In genomic region chr2:168809895-168810294, GRCm38 (mm10) we compare ENCODE assay signal across 11 mouse cellular contexts. TPM values are rescaled to one million over a fixed set of nuclear protein-coding genes. Genes with fewer than 3 reads are reported as not detected.
DNase-seq lines count a peak whose midpoint lies in the region; ATAC-seq lines count a peak whose summit lies in the region.
"Had no signal": no experiment of that assay in that cellular context is flagged by ENCODE, and none has a peak within 500 bp of the region (broad histone marks: within the 10 kb centered on the region; RNA-seq: fewer than 3 reads in every experiment).

No protein-coding gene starts in this region.

- H3K9ac ChIP-seq in forebrain, embryonic 16.5 days (replicated peaks; ENCODE audit: low read depth, low read length): no peak overlapping the region

- no peaks in the 10 kb centered on the region for H3K36me3 ChIP-seq in forebrain, embryonic 16.5 days (ENCODE audit: control insufficient read depth, insufficient read depth)
- H3K36me3 ChIP-seq: G1E had no signal

- no peaks in the 10 kb centered on the region for H3K9me3 ChIP-seq in forebrain, embryonic 16.5 days (ENCODE audit: control insufficient read depth, low read length)

- H3K4me2 ChIP-seq in forebrain, embryonic 16.5 days (ENCODE audit: low read length): peak overlapping the region; percentile 16; the same call in 1 of the 2 replicates

- H3K27ac ChIP-seq in forebrain, embryonic 16.5 days (ENCODE audit: low read length): no peak overlapping the region

- H3K27me3 ChIP-seq in forebrain, embryonic 16.5 days (replicated peaks; ENCODE audit: control insufficient read depth, insufficient read depth, low read length): no peaks in the 10 kb centered on the region

- H3K4me3 ChIP-seq in forebrain, embryonic 16.5 days (replicated peaks; ENCODE audit: low read length): no peak overlapping the region

- WGBS in forebrain, embryonic 16.5 days: 1% methylated on average over 14 of the region's 14 CpGs

- DNase-seq in kidney, postnatal 4 days: peak; percentile 7 to 9
- no peak for DNase-seq in kidney, adult 18-20 months
- peak; percentile 39 for DNase-seq in mesoderm, embryonic 11.5 days (ENCODE audit: low read depth, low spot score)
- peak; percentile 23 for DNase-seq in retina, postnatal 7 days (ENCODE audit: low read depth, low spot score)
- no peak for DNase-seq in right cerebral cortex, postnatal 14 days
- DNase-seq in gastrocnemius, postnatal 4 days (ENCODE audit: low spot score in 2 of 2): no peak
- DNase-seq: gastrocnemius, postnatal 36 days; layer of hippocampus, postnatal 36 days; thymus, adult 2 months had no signal

- ATAC-seq in forebrain, embryonic 16.5 days: no peak

- no peaks in the 10 kb centered on the region for H3K4me1 ChIP-seq in forebrain, embryonic 16.5 days (replicated peaks; ENCODE audit: control insufficient read depth, insufficient read depth, low read length)

RNA-seq across cellular contexts. Expression of gene Sall4, which starts 42.2 kb away (rescaled TPM):
- polyA plus RNA-seq in forebrain, embryonic 16.5 days (2015; fragmentation: Nextera tagmentation; extraction: Ambion mirVana): 0.54 and 1.1 TPM in 2 replicates
- total RNA-seq in gastrocnemius, postnatal 4 days (2021): under 1 TPM; 0.31 to 0.39 TPM
- polyA plus RNA-seq: G1E had no signal

Comparison
In these comparisons a context has a peak if more than half of its experiments do, and no peak if none do; other contexts are left out.
1. DNase-seq: peak in kidney, postnatal 4 days (2 of 2), mesoderm, embryonic 11.5 days (single experiment) and retina, postnatal 7 days (single experiment); none in kidney, adult 18-20 months (single experiment), right cerebral cortex, postnatal 14 days (single experiment) and gastrocnemius, postnatal 4 days (0 of 2).